Mouse (Mus musculus) heart, adult 9 months (tissue): Measurements from ENCODE around the gene Fam184b.
A peak's percentile ranks its signal among the peaks of the same experiment; 100 is the strongest.

Experiments
- DNase-seq, 2 experiments: peaks; one replicate each; pipeline ENCODE4 v3.0.0; 2022; ENCODE audit warnings: low spot score in 2 of 2

Gene Fam184b

GRCm38 (mm10) chr5:45514599-45514998, 124.8 kb downstream of the Fam184b start:
- DNase-seq = no peak

- DNase-seq = no peak
Measured at GRCm38 (mm10) chr5:45513511-45513910, 125.9 kb downstream of the Fam184b start.

- DNase-seq = no peak
Measured at GRCm38 (mm10) chr5:45512908-45513307, 126.5 kb downstream of the Fam184b start.

- DNase-seq = no peak
Measured at GRCm38 (mm10) chr5:45510071-45510470, 129.3 kb downstream of the Fam184b start.

GRCm38 (mm10) chr5:45497564-45497963, 141.8 kb downstream of the Fam184b start:
- no peak for DNase-seq

- DNase-seq = no peak
Measured at GRCm38 (mm10) chr5:45496930-45497550, 142.4 kb downstream of the Fam184b start.

GRCm38 (mm10) chr5:45496479-45496878, 142.9 kb downstream of the Fam184b start:
- DNase-seq = no peak

GRCm38 (mm10) chr5:45496042-45496441, 143.4 kb downstream of the Fam184b start:
- no peak for DNase-seq

- DNase-seq = no peak
Measured at GRCm38 (mm10) chr5:45495429-45495975, 143.9 kb downstream of the Fam184b start.

- peak in 1 of 2 experiments; percentile 9 for DNase-seq
Measured at GRCm38 (mm10) chr5:45494093-45494755, 145.2 kb downstream of the Fam184b start.

- peak; percentile 98 to 99 for DNase-seq
Measured at GRCm38 (mm10) chr5:45493191-45494092, 146.0 kb downstream of the Fam184b start, which contains the start of gene Lap3. Lap3 (plus strand) TSS chr5:45493374.

GRCm38 (mm10) chr5:45491776-45492175, 147.6 kb downstream of the Fam184b start:
- no peak for DNase-seq

GRCm38 (mm10) chr5:45483654-45484053, 155.8 kb downstream of the Fam184b start:
- DNase-seq = no peak

- DNase-seq = no peak
Measured at GRCm38 (mm10) chr5:45482607-45483006, 156.8 kb downstream of the Fam184b start.

- DNase-seq = no peak
Measured at GRCm38 (mm10) chr5:45481125-45481524, 158.3 kb downstream of the Fam184b start.

GRCm38 (mm10) chr5:45480066-45480465, 159.3 kb downstream of the Fam184b start:
- no peak for DNase-seq
